Mouse (Mus musculus) G1E (cell line): ENCODE data around the gene Tenm2.

Experiments used
- CTCF ChIP-seq: IDR thresholded peaks from 2 replicates; pipeline ENCODE4 v1.5.1; 2012; ENCODE audit warnings: low read depth, low read length, inconsistent platforms, mixed read lengths
- GATA1 ChIP-seq: IDR thresholded peaks from 2 replicates; pipeline ENCODE4 v1.6.1; 2012; ENCODE audit warnings: borderline replicate concordance, low read length, inconsistent platforms, mixed read lengths
- GATA2 ChIP-seq: IDR thresholded peaks from 2 replicates; pipeline ENCODE4 v1.6.1; 2012; ENCODE audit warnings: low read depth, low read length, inconsistent platforms, borderline replicate concordance
- POLR2AphosphoS5 ChIP-seq: IDR thresholded peaks from 2 replicates; pipeline ENCODE4 v1.6.1; 2012; ENCODE audit warnings: low read depth, low read length, inconsistent platforms; ENCODE audit not compliant: insufficient replicate concordance
- TAL1 ChIP-seq: conservative IDR thresholded peaks from 2 replicates; pipeline ENCODE4 v1.6.1; 2012; ENCODE audit warnings: low read depth, low read length, inconsistent platforms, mixed read lengths

DNA sequence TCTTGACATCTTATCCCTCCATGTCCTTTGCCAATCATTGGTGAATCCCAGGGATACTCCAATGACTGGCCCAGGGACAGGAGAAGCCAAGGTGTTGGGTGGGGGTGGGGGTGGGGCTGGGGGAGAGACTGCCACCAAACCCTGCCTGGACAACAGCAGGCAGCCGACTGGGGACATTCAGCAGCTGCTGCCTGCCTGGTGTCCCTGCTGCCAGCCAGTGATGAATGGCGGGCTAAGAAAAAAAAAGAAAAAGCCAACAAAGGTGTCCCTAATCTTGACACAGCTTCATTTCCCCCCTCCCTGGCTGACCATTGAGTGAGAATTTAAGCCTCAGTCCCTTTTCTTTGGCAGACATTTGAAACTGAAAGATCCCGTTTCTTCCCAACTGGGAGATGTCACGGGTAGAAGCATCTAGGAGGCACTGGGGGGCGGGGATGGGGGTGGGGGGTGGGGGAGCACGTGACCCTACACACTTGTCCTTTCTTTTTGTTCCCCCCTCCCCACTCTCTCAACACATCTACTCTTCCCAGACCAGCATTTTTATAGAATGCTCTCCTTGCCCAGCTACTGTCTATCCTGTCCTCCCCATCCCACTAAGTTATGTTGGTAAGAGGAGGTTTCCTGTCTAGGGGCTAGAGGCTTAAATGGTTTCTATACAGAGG is 1263.4 kb downstream of the Tenm2 start:
- TF ChIP-seq CTCF = no peak
- TF ChIP-seq POLR2AphosphoS5 = no peak
- TF ChIP-seq GATA1 = no peak
- no peak for TF ChIP-seq GATA2
- no peak for TF ChIP-seq TAL1
